Mouse (Mus musculus) urinary bladder, postnatal 10 days (tissue): ENCODE data around the gene Psmb9.

Experiments used
- DNase-seq: peaks from one replicate; pipeline ENCODE4 v3.0.0; 2022; ENCODE audit warnings: low spot score

The Psmb9 gene

GRCm38 (mm10) chr17:34138655-34139054, 48.9 kb downstream of the Psmb9 start:
- no peak for DNase-seq

GRCm38 (mm10) chr17:34137601-34138000, 50.0 kb downstream of the Psmb9 start:
- DNase-seq, result no peak

- peak; percentile 93 for DNase-seq
Measured at GRCm38 (mm10) chr17:34135297-34136224, 52.0 kb downstream of the Psmb9 start.

- DNase-seq, result no peak
Measured at GRCm38 (mm10) chr17:34134451-34134850, 53.1 kb downstream of the Psmb9 start.

- DNase-seq, result no peak
Measured at GRCm38 (mm10) chr17:34133289-34133688, 54.3 kb downstream of the Psmb9 start.
